Mouse (Mus musculus) stomach, postnatal 0 days (tissue): Measurements from ENCODE around the gene Wdr27.

ENCODE experiments used
- CTCF ChIP-seq: IDR thresholded peaks from 2 replicates; pipeline ENCODE4 v1.5.1; 2016; ENCODE audit warnings: antibody characterized with exemption, low read depth, mild to moderate bottlenecking, moderate library complexity
- EP300 ChIP-seq: optimal IDR thresholded peaks from 2 replicates; pipeline ENCODE3; 2016; ENCODE audit warnings: antibody characterized with exemption

GRCm38 (mm10) chr17:14903212-14903611, 39.7 kb downstream of the Wdr27 start:
- TF ChIP-seq CTCF = no peak
- no peak for TF ChIP-seq EP300
